Mouse (Mus musculus) hindbrain, embryonic 14.5 days (tissue): Measurements from ENCODE around the gene Olfr1448. TPM values are rescaled to one million over a fixed set of nuclear protein-coding genes. Genes with fewer than 3 reads are reported as not detected.
"Not testable (repeated sequence)": the region's sequence is repeated elsewhere in the genome, so short reads cannot be mapped to it uniquely, and the experiment has no call there.

ENCODE experiments used
- ATAC-seq: fragments of 200-750 bp; cut with Nextera tagmentation; 2 replicates; pipeline ENCODE4 v1.8.0; 2017; ENCODE audit warnings: moderate number of reproducible peaks, mild to moderate bottlenecking, moderate TSS enrichment, moderate library complexity; ENCODE audit not compliant: low FRiP score
- DNase-seq: peaks from one replicate; pipeline ENCODE4 v3.0.0-alpha.2; 2015; ENCODE audit warnings: low spot score
- H3K27ac ChIP-seq: fragments of 300-500 bp; sonication (generic); 2 replicates; pipeline ENCODE4 v1.5.1; 2014; ENCODE audit warnings: mild to moderate bottlenecking, moderate library complexity
- H3K27me3 ChIP-seq: fragments of 300-500 bp; sonication (generic); 2 replicates; pipeline ENCODE4 v1.6.1; 2014; ENCODE audit warnings: mild to moderate bottlenecking, low read length, mixed read lengths; ENCODE audit not compliant: control insufficient read depth, insufficient read depth
- H3K36me3 ChIP-seq: fragments of 300-500 bp; sonication (generic); replicated peaks from 2 replicates; pipeline ENCODE4 v1.6.1; 2014; ENCODE audit not compliant: control insufficient read depth, insufficient read depth
- H3K4me1 ChIP-seq: fragments of 300-500 bp; sonication (generic); replicated peaks from 2 replicates; pipeline ENCODE4 v1.6.1; 2014; ENCODE audit warnings: antibody characterized with exemption, low read length, mixed read lengths; ENCODE audit not compliant: control insufficient read depth, insufficient read depth
- H3K4me2 ChIP-seq: fragments of 300-500 bp; sonication (generic); replicated peaks from 2 replicates; pipeline ENCODE4 v1.6.1; 2014; ENCODE audit warnings: mild to moderate bottlenecking, moderate library complexity
- H3K4me3 ChIP-seq: fragments of 300-500 bp; sonication (generic); replicated peaks from 2 replicates; pipeline ENCODE4 v1.5.1; 2014; ENCODE audit warnings: mild to moderate bottlenecking, low read length
- H3K9ac ChIP-seq: fragments of 300-500 bp; sonication (generic); 2 replicates; pipeline ENCODE4 v1.6.1; 2014
- H3K9me3 ChIP-seq: fragments of 300-500 bp; sonication (generic); 2 replicates; pipeline ENCODE4 v1.6.1; 2016; ENCODE audit warnings: low read length; ENCODE audit not compliant: control insufficient read depth
- WGBS: fragments of 180-500 bp; shearing (Covaris S2); extraction: QIAGEN DNeasy Blood & Tissue Kit; methylation state at CpG from one replicate; pipeline ENCODE4 v1.1.7; 2014; 5-methylcytosine and 5-hydroxymethylcytosine counted together
- polyA plus RNA-seq: library from polyadenylated mRNA; unstranded; fragments of >200 nt; fragmentation: Nextera tagmentation; extraction: Ambion mirVana; gene quantifications from 2 replicates; pipeline ENCODE4 v1.2.1, GENCODE M21; 2014

The Olfr1448 gene
- polyA plus RNA-seq = not detected in 2 replicates

- Histone ChIP-seq H3K9me3 (no peaks in the 10 kb centered on the region), H3K36me3 (no peaks in the 10 kb centered on the region), H3K27ac (no peak within 1 kb of the TSS), H3K4me3 (no peak within 1 kb of the TSS), H3K27me3 (no peaks in the 10 kb centered on the region), H3K4me1 (no peaks in the 10 kb centered on the region), H3K9ac (no peak within 1 kb of the TSS), H3K4me2 (no peak within 1 kb of the TSS)
- ATAC-seq = no peak
- 76% methylated on average over 1 of the region's 1 CpGs for WGBS
- DNase-seq = no peak
These were observed at the start of gene Olfr1448 for GRCm38 (mm10) chr19:12924319-12924718. TSS of gene Olfr1448 (minus strand) at chr19:12924419.

- H3K4me2 ChIP-seq, H3K9ac ChIP-seq, H3K4me3 ChIP-seq, H3K4me1 ChIP-seq, ATAC-seq, DNase-seq, H3K27me3 ChIP-seq, H3K36me3 ChIP-seq, H3K27ac ChIP-seq: not testable (repeated sequence)
- 0 out of 2 replicates have a peak, but pooled peaks cover 17% of the 10 kb centered on the region for H3K9me3 ChIP-seq
- 87% methylated on average over 5 of the region's 5 CpGs for WGBS
These were observed 45.9 kb upstream of the Olfr1448 start for GRCm38 (mm10) chr19:12970082-12970481.

GRCm38 (mm10) chr19:12949958-12950357, 25.7 kb upstream of the Olfr1448 start, which contains the start of gene Olfr1450:
TSS of gene Olfr1450 (plus strand) at chr19:12950258.
- no peak within 1 kb of the TSS for H3K4me3 ChIP-seq
- peaks cover 16% of the 10 kb centered on the region; the same call in 1 of the 2 replicates for H3K9me3 ChIP-seq
- no peaks in the 10 kb centered on the region for H3K4me1 ChIP-seq
- no peak within 1 kb of the TSS for H3K27ac ChIP-seq
- no peaks in the 10 kb centered on the region for H3K27me3 ChIP-seq
- DNase-seq (no peak), ATAC-seq (no peak)
- H3K9ac ChIP-seq = no peak within 1 kb of the TSS
- no peaks in the 10 kb centered on the region for H3K36me3 ChIP-seq
- WGBS = 98% methylated on average over 1 of the region's 1 CpGs
- no peak within 1 kb of the TSS for H3K4me2 ChIP-seq

- Histone ChIP-seq H3K9me3 (no peaks in the 10 kb centered on the region), H3K9ac (no peak within 1 kb of the TSS), H3K27ac (no peak within 1 kb of the TSS), H3K27me3 (no peaks in the 10 kb centered on the region), H3K4me1 (no peaks in the 10 kb centered on the region), H3K36me3 (no peaks in the 10 kb centered on the region), H3K4me2 (no peak within 1 kb of the TSS), H3K4me3 (no peak within 1 kb of the TSS)
- DNase-seq (no peak), ATAC-seq (no peak)
These were observed 6.3 kb upstream of the Olfr1448 start, which contains the start of gene Olfr1449 for GRCm38 (mm10) chr19:12930540-12930939. TSS of gene Olfr1449 (plus strand) at chr19:12930840.

GRCm38 (mm10) chr19:12903643-12904042, 20.6 kb downstream of the Olfr1448 start, which contains the start of gene Olfr1447:
TSS of gene Olfr1447 (minus strand) at chr19:12903743.
- no peak within 1 kb of the TSS for H3K9ac ChIP-seq
- WGBS = 96% methylated on average over 1 of the region's 1 CpGs

GRCm38 (mm10) chr19:12893424-12893823, 30.8 kb downstream of the Olfr1448 start, which contains the start of gene Olfr1446:
TSS of gene Olfr1446 (minus strand) at chr19:12893524.
- no peak within 1 kb of the TSS for H3K4me2 ChIP-seq
- 88% methylated on average over 1 of the region's 1 CpGs for WGBS
- no peaks in the 10 kb centered on the region for H3K9me3 ChIP-seq
- H3K4me1 ChIP-seq = no peaks in the 10 kb centered on the region
- no peak for DNase-seq
- no peak within 1 kb of the TSS for H3K27ac ChIP-seq
- no peaks in the 10 kb centered on the region for H3K36me3 ChIP-seq
- no peak within 1 kb of the TSS for H3K9ac ChIP-seq
- ATAC-seq = no peak
- no peak within 1 kb of the TSS for H3K4me3 ChIP-seq
- no peaks in the 10 kb centered on the region for H3K27me3 ChIP-seq

More at GRCm38 (mm10) chr19:12903643-12904042, 20.6 kb downstream of the Olfr1448 start, which contains the start of gene Olfr1447:
- Histone ChIP-seq H3K4me3 (no peak within 1 kb of the TSS), H3K4me1 (no peaks in the 10 kb centered on the region), H3K27ac (no peak within 1 kb of the TSS), H3K4me2 (no peak within 1 kb of the TSS), H3K36me3 (no peaks in the 10 kb centered on the region), H3K27me3 (no peaks in the 10 kb centered on the region), H3K9me3 (0 out of 2 replicates have a peak, but pooled peaks cover 4% of the 10 kb centered on the region)
- DNase-seq = no peak
- no peak for ATAC-seq

GRCm38 (mm10) chr19:12883555-12883954, 40.7 kb downstream of the Olfr1448 start, which contains the start of gene Olfr1445:
TSS of gene Olfr1445 (plus strand) at chr19:12883855.
- Histone ChIP-seq H3K36me3 (no peaks in the 10 kb centered on the region), H3K9ac (no peak within 1 kb of the TSS), H3K4me1 (no peaks in the 10 kb centered on the region), H3K9me3 (no peaks in the 10 kb centered on the region), H3K4me3 (no peak within 1 kb of the TSS), H3K27me3 (no peaks in the 10 kb centered on the region), H3K27ac (no peak within 1 kb of the TSS), H3K4me2 (no peak within 1 kb of the TSS)
- WGBS = 93% methylated on average over 2 of the region's 2 CpGs
- ATAC-seq = no peak
- no peak for DNase-seq

Other genes with a start within 250 kb of the Olfr1448 start
- gene Olfr1443, start 246.3 kb downstream of the Olfr1448 start, polyA plus RNA-seq = not detected in 2 replicates
- not detected in 2 replicates for gene Keg1, start 228.6 kb downstream of the Olfr1448 start, polyA plus RNA-seq
- 0.39 TPM in 1 of 2 replicates, not detected in the other for gene Cntf, start 158.8 kb downstream of the Olfr1448 start, polyA plus RNA-seq
- 8.5 and 9.6 TPM in 2 replicates for gene Zfp91, start 128.3 kb downstream of the Olfr1448 start, polyA plus RNA-seq
- 0.83 and 1.1 TPM in 2 replicates for gene Lpxn, start 128.2 kb downstream of the Olfr1448 start, polyA plus RNA-seq
- gene Gm5244, start 77.7 kb downstream of the Olfr1448 start, polyA plus RNA-seq = not detected in 2 replicates
- gene Olfr1444, start 67.1 kb downstream of the Olfr1448 start, polyA plus RNA-seq = not detected in 2 replicates
- gene Olfr1445, start 40.6 kb downstream of the Olfr1448 start, polyA plus RNA-seq = not detected in 2 replicates
- gene Olfr1446, start 30.9 kb downstream of the Olfr1448 start, polyA plus RNA-seq = not detected in 2 replicates
- not detected in 2 replicates for gene Olfr1447, start 20.7 kb downstream of the Olfr1448 start, polyA plus RNA-seq
- not detected in 2 replicates for gene Olfr1449, start 6.4 kb upstream of the Olfr1448 start, polyA plus RNA-seq
- not detected in 2 replicates for gene Olfr1450, start 25.8 kb upstream of the Olfr1448 start, polyA plus RNA-seq
- gene Olfr1451, start 70.6 kb upstream of the Olfr1448 start, polyA plus RNA-seq = not detected in 2 replicates
- not detected in 2 replicates for gene Olfr1453, start 103.9 kb upstream of the Olfr1448 start, polyA plus RNA-seq
- gene Olfr1454, start 136.2 kb upstream of the Olfr1448 start, polyA plus RNA-seq = not detected in 2 replicates
- not detected in 2 replicates for gene Olfr1457, start 173.5 kb upstream of the Olfr1448 start, polyA plus RNA-seq
- not detected in 2 replicates for gene Olfr1458, start 182.4 kb upstream of the Olfr1448 start, polyA plus RNA-seq
- not detected in 2 replicates for gene Olfr1459, start 225.1 kb upstream of the Olfr1448 start, polyA plus RNA-seq
- gene Olfr1461, start 238.6 kb upstream of the Olfr1448 start, polyA plus RNA-seq = not detected in 2 replicates